Mouse (Mus musculus) forebrain, embryonic 14.5 days (tissue): ENCODE data around the gene Nags. TPM values are rescaled to one million over a fixed set of nuclear protein-coding genes. Genes with fewer than 3 reads are reported as not detected.

Experiments used
- ATAC-seq: fragments of 200-750 bp; cut with Nextera tagmentation; 2 replicates; pipeline ENCODE4 v1.8.0; 2017; ENCODE audit warnings: mild to moderate bottlenecking, moderate library complexity
- DNase-seq: peaks from one replicate; pipeline ENCODE4 v3.0.0-alpha.2; 2015; ENCODE audit warnings: low spot score
- H3K27ac ChIP-seq: fragments of 300-500 bp; sonication (generic); 2 replicates; pipeline ENCODE4 v1.5.1; 2014; ENCODE audit warnings: low read depth, mild to moderate bottlenecking, control low read depth, low read length, moderate library complexity
- H3K27me3 ChIP-seq: fragments of 300-500 bp; sonication (generic); replicated peaks from 2 replicates; pipeline ENCODE4 v1.6.1; 2014; ENCODE audit warnings: low read length, control low read depth, mixed read lengths; ENCODE audit not compliant: control insufficient read depth, insufficient read depth
- H3K36me3 ChIP-seq: fragments of 300-500 bp; sonication (generic); 2 replicates; pipeline ENCODE4 v1.6.1; 2014; ENCODE audit warnings: low read length, control low read depth; ENCODE audit not compliant: control insufficient read depth, insufficient read depth
- H3K4me1 ChIP-seq: fragments of 300-500 bp; sonication (generic); 2 replicates; pipeline ENCODE4 v1.6.1; 2014; ENCODE audit warnings: antibody characterized with exemption, low read length, control low read depth; ENCODE audit not compliant: control insufficient read depth, insufficient read depth
- H3K4me2 ChIP-seq: fragments of 300-500 bp; sonication (generic); 2 replicates; pipeline ENCODE4 v1.6.1; 2014; ENCODE audit warnings: mild to moderate bottlenecking, control low read depth, low read length
- H3K4me3 ChIP-seq: fragments of 300-500 bp; sonication (generic); 2 replicates; pipeline ENCODE4 v1.5.1; 2014; ENCODE audit warnings: low read depth, low read length, control low read depth
- H3K9ac ChIP-seq: fragments of 300-500 bp; sonication (generic); 2 replicates; pipeline ENCODE4 v1.6.1; 2014; ENCODE audit warnings: mild to moderate bottlenecking, low read length, control low read depth, moderate library complexity
- H3K9me3 ChIP-seq: fragments of 300-500 bp; sonication (generic); replicated peaks from 2 replicates; pipeline ENCODE4 v1.6.1; 2016; ENCODE audit warnings: low read length, control low read depth, mixed read lengths; ENCODE audit not compliant: control insufficient read depth
- WGBS: fragments of 180-500 bp; shearing (Covaris S2); extraction: QIAGEN DNeasy Blood & Tissue Kit; methylation state at CpG from one replicate; pipeline ENCODE4 v1.1.7; 2014; 5-methylcytosine and 5-hydroxymethylcytosine counted together
- polyA plus RNA-seq: library from polyadenylated mRNA; unstranded; fragments of >200 nt; fragmentation: Nextera tagmentation; extraction: Ambion mirVana; gene quantifications from 2 replicates; pipeline ENCODE4 v1.2.1, GENCODE M21; 2014

Nags gene
- polyA plus RNA-seq, result 0.14 and 0.17 TPM in 2 replicates

GRCm38 (mm10) chr11:102145471-102146001 lies at the start of gene Nags:
TSS of gene Nags (plus strand) at chr11:102145513.
- Histone ChIP-seq H3K9me3 (no peaks in the 10 kb centered on the region), H3K36me3 (no peaks in the 10 kb centered on the region), H3K4me3 (peak within 1 kb of the TSS; percentile 11; the same call in 1 of the 2 replicates), H3K4me1 (no peaks in the 10 kb centered on the region), H3K9ac (no peak within 1 kb of the TSS), H3K27ac (no peak within 1 kb of the TSS), H3K4me2 (peak within 1 kb of the TSS; percentile 31), H3K27me3 (peaks cover 62% of the 10 kb centered on the region)
- WGBS, result 3% methylated on average over 38 of the region's 50 CpGs
- DNase-seq, result no peak
- no peak for ATAC-seq

GRCm38 (mm10) chr11:102095676-102096075 lies 49.6 kb upstream of the Nags start:
- H3K27ac ChIP-seq, result no peak overlapping the region
- WGBS, result 84% methylated on average over 3 of the region's 3 CpGs
- ATAC-seq (no peak), DNase-seq (no peak)
- no peaks in the 10 kb centered on the region for H3K36me3 ChIP-seq
- H3K4me1 ChIP-seq, result peaks cover 7% of the 10 kb centered on the region
- H3K27me3 ChIP-seq, result no peaks in the 10 kb centered on the region
- H3K9ac ChIP-seq, result no peak overlapping the region
- H3K4me3 ChIP-seq, result no peak overlapping the region
- H3K4me2 ChIP-seq, result no peak overlapping the region
- no peaks in the 10 kb centered on the region for H3K9me3 ChIP-seq

GRCm38 (mm10) chr11:102096446-102096845 lies 48.9 kb upstream of the Nags start:
- ATAC-seq, result 0 out of 2 replicates have a peak, but pooled peaks have one; percentile 21
- peaks cover 7% of the 10 kb centered on the region for H3K4me1 ChIP-seq
- no peak for DNase-seq
- H3K4me2 ChIP-seq, result peak overlapping the region; percentile 42
- no peak overlapping the region for H3K4me3 ChIP-seq
- WGBS, result 65% methylated on average over 5 of the region's 5 CpGs
- 0 out of 2 replicates have a peak, but pooled peaks cover under 1% of the 10 kb centered on the region for H3K27me3 ChIP-seq
- no peaks in the 10 kb centered on the region for H3K9me3 ChIP-seq
- no peak overlapping the region for H3K9ac ChIP-seq
- no peaks in the 10 kb centered on the region for H3K36me3 ChIP-seq
- no peak overlapping the region for H3K27ac ChIP-seq

GRCm38 (mm10) chr11:102096887-102097391 lies 48.4 kb upstream of the Nags start:
- peak overlapping the region; percentile 32; the same call in 1 of the 2 replicates for H3K9ac ChIP-seq
- H3K4me3 ChIP-seq, result peak overlapping the region; percentile 15
- H3K4me2 ChIP-seq, result peak overlapping the region; percentile 42
- no peaks in the 10 kb centered on the region for H3K36me3 ChIP-seq
- WGBS, result 2% methylated on average over 16 of the region's 18 CpGs
- H3K27ac ChIP-seq, result no peak overlapping the region
- no peaks in the 10 kb centered on the region for H3K9me3 ChIP-seq
- 0 out of 2 replicates have a peak, but pooled peaks cover 4% of the 10 kb centered on the region for H3K27me3 ChIP-seq
- peak; percentile 91 for ATAC-seq
- DNase-seq, result peak; percentile 90
- peaks cover 7% of the 10 kb centered on the region for H3K4me1 ChIP-seq

GRCm38 (mm10) chr11:102101219-102101618 lies 44.1 kb upstream of the Nags start, which contains the start of gene Ppy:
TSS of gene Ppy (minus strand) at chr11:102101319.
- WGBS, result 85% methylated on average over 4 of the region's 4 CpGs
- DNase-seq, result no peak
- Histone ChIP-seq H3K4me2 (no peak within 1 kb of the TSS), H3K9me3 (no peaks in the 10 kb centered on the region), H3K4me3 (no peak within 1 kb of the TSS), H3K9ac (no peak within 1 kb of the TSS), H3K36me3 (no peaks in the 10 kb centered on the region), H3K27ac (no peak within 1 kb of the TSS), H3K27me3 (peaks cover 27% of the 10 kb centered on the region), H3K4me1 (peaks cover 7% of the 10 kb centered on the region)
- ATAC-seq, result no peak

- WGBS, result 19% methylated on average over 17 of the region's 17 CpGs
- ATAC-seq, result no peak
- peaks cover 40% of the 10 kb centered on the region for H3K27me3 ChIP-seq
These were observed 42.6 kb upstream of the Nags start for GRCm38 (mm10) chr11:102102485-102103258.

GRCm38 (mm10) chr11:102106911-102107310 lies 38.4 kb upstream of the Nags start:
- no peaks in the 10 kb centered on the region for H3K36me3 ChIP-seq
- no peaks in the 10 kb centered on the region for H3K4me1 ChIP-seq
- no peak overlapping the region for H3K9ac ChIP-seq
- H3K27me3 ChIP-seq, result peaks cover 52% of the 10 kb centered on the region
- DNase-seq (no peak), ATAC-seq (no peak)
- no peak overlapping the region for H3K4me3 ChIP-seq
- H3K4me2 ChIP-seq, result no peak overlapping the region
- WGBS, result 0% methylated on average over 21 of the region's 21 CpGs
- no peaks in the 10 kb centered on the region for H3K9me3 ChIP-seq
- H3K27ac ChIP-seq, result no peak overlapping the region

More at GRCm38 (mm10) chr11:102102485-102103258, 42.6 kb upstream of the Nags start:
- no peak overlapping the region for H3K27ac ChIP-seq
- H3K4me1 ChIP-seq, result no peaks in the 10 kb centered on the region
- no peak overlapping the region for H3K9ac ChIP-seq
- peak; percentile 83 for DNase-seq
- H3K4me2 ChIP-seq, result no peak overlapping the region
- no peak overlapping the region for H3K4me3 ChIP-seq
- H3K9me3 ChIP-seq, result no peaks in the 10 kb centered on the region
- H3K36me3 ChIP-seq, result no peaks in the 10 kb centered on the region

- no peaks in the 10 kb centered on the region for H3K9me3 ChIP-seq
- no peak within 1 kb of the TSS for H3K27ac ChIP-seq
- no peak for ATAC-seq
- H3K27me3 ChIP-seq, result peaks cover 52% of the 10 kb centered on the region
- no peak within 1 kb of the TSS for H3K9ac ChIP-seq
- WGBS, result 8% methylated on average over 9 of the region's 9 CpGs
- no peak within 1 kb of the TSS for H3K4me3 ChIP-seq
- H3K4me1 ChIP-seq, result no peaks in the 10 kb centered on the region
- no peak within 1 kb of the TSS for H3K4me2 ChIP-seq
- no peak for DNase-seq
- H3K36me3 ChIP-seq, result no peaks in the 10 kb centered on the region
These were observed 37.6 kb upstream of the Nags start, which contains the start of gene Pyy for GRCm38 (mm10) chr11:102107732-102108131. TSS of gene Pyy (minus strand) at chr11:102107832.
